Mouse (Mus musculus): ENCODE results near the gene Ptpru. TPM values are rescaled to one million over a fixed set of nuclear protein-coding genes. Genes with fewer than 3 reads are reported as not detected.

Gene Ptpru
- polyA plus RNA-seq, 1 experiment from 2014 or later: 3.1 TPM

DNA sequence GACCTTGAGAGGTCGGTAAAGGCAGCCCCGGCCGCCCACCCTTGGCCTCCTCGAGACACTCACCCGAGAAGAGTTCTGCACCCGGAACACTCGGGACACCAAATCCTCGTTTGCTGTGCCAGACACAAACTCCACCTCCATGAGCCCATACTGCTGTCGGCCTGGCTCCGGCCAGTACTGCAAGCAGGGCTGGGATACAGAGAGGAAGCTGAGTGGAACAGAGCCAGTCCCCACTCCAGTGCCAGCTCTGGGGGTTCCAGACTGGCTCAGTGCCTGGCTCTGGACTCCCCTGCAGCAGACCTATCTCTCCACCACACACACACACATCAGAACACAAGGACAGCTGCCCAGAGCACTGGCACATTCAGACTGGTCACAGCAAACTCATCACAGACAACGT lies 66.7 kb downstream of the Ptpru start:
- Histone ChIP-seq H3K4me3 (ENCODE audit: low read depth, low read length) (no peak overlapping the region), H3K27me3 (ENCODE audit: control insufficient read depth, insufficient read depth, low read length) (no peaks in the 10 kb centered on the region), H3K4me1 (replicated peaks; ENCODE audit: control insufficient read depth, insufficient read depth) (no peaks in the 10 kb centered on the region), H3K9me3 (ENCODE audit: control insufficient read depth, low read length) (no peaks in the 10 kb centered on the region), H3K4me2 (replicated peaks; ENCODE audit: low read depth) (no peak overlapping the region), H3K27ac (replicated peaks) (no peak overlapping the region), H3K36me3 (ENCODE audit: control insufficient read depth, insufficient read depth, low read length) (no peaks in the 10 kb centered on the region), H3K9ac (ENCODE audit: low read length) (no peak overlapping the region)
- DNase-seq (ENCODE audit: low spot score) (no peak), ATAC-seq (ENCODE audit: low FRiP score, low TSS enrichment) (0 out of 2 replicates have a peak, but pooled peaks have one; percentile 34)
- WGBS: 55% methylated on average over 11 of the region's 11 CpGs
- TF ChIP-seq EP300 (optimal IDR thresholded peaks at IDR 0.05) (no peak), CTCF (IDR thresholded peaks at IDR 0.05; ENCODE audit: low read depth) (no peak)

DNA sequence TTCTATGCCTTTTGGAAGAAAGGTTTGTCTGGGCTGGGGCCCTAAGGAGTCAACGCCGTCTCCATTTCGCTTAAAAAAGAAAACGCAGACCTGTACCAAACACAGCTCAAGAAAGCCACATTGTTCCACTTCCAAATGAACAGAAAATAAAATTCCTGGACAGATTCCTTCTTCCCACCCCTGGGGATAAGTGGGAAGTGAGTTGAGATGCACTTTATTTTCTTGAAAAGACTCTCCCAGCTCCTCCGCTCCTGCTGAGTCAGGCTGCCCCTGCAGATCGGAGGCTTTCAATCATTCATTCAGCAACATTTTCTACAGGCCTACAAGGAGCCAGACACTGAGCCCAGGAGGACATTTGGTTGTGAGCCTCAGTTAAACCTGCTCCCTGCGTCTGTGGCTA lies 74.2 kb downstream of the Ptpru start:
- H3K4me2 ChIP-seq (replicated peaks; ENCODE audit: low read depth): no peak overlapping the region
- no peak for ATAC-seq (ENCODE audit: low FRiP score, low TSS enrichment)
- no peaks in the 10 kb centered on the region for H3K9me3 ChIP-seq (ENCODE audit: control insufficient read depth, low read length)
- no peaks in the 10 kb centered on the region for H3K36me3 ChIP-seq (ENCODE audit: control insufficient read depth, insufficient read depth, low read length)
- H3K4me3 ChIP-seq (ENCODE audit: low read depth, low read length): no peak overlapping the region
- DNase-seq (ENCODE audit: low spot score): no peak
- H3K4me1 ChIP-seq (replicated peaks; ENCODE audit: control insufficient read depth, insufficient read depth): no peaks in the 10 kb centered on the region
- no peak overlapping the region for H3K27ac ChIP-seq (replicated peaks)
- no peaks in the 10 kb centered on the region for H3K27me3 ChIP-seq (ENCODE audit: control insufficient read depth, insufficient read depth, low read length)
- no peak overlapping the region for H3K9ac ChIP-seq (ENCODE audit: low read length)
- TF ChIP-seq EP300 (optimal IDR thresholded peaks at IDR 0.05) (no peak), CTCF (IDR thresholded peaks at IDR 0.05; ENCODE audit: low read depth) (no peak)
- 88% methylated on average over 7 of the region's 7 CpGs for WGBS

- 63% methylated on average over 3 of the region's 3 CpGs for WGBS
- no peaks in the 10 kb centered on the region for H3K27me3 ChIP-seq (ENCODE audit: control insufficient read depth, insufficient read depth, low read length)
- H3K9ac ChIP-seq (ENCODE audit: low read length): no peak overlapping the region
- H3K4me2 ChIP-seq (replicated peaks; ENCODE audit: low read depth): no peak overlapping the region
- no peaks in the 10 kb centered on the region for H3K36me3 ChIP-seq (ENCODE audit: control insufficient read depth, insufficient read depth, low read length)
- no peak for DNase-seq (ENCODE audit: low spot score)
- H3K4me3 ChIP-seq (ENCODE audit: low read depth, low read length): no peak overlapping the region
- no peak for ATAC-seq (ENCODE audit: low FRiP score, low TSS enrichment)
- no peaks in the 10 kb centered on the region for H3K4me1 ChIP-seq (replicated peaks; ENCODE audit: control insufficient read depth, insufficient read depth)
- no peak overlapping the region for H3K27ac ChIP-seq (replicated peaks)
- no peak for TF ChIP-seq EP300 (optimal IDR thresholded peaks at IDR 0.05)
- peak; percentile 46 for TF ChIP-seq CTCF (IDR thresholded peaks at IDR 0.05; ENCODE audit: low read depth)
- no peaks in the 10 kb centered on the region for H3K9me3 ChIP-seq (ENCODE audit: control insufficient read depth, low read length)
These were observed 74.6 kb downstream of the Ptpru start for GRCm38 (mm10) chr4:131763479-131763878.

DNA sequence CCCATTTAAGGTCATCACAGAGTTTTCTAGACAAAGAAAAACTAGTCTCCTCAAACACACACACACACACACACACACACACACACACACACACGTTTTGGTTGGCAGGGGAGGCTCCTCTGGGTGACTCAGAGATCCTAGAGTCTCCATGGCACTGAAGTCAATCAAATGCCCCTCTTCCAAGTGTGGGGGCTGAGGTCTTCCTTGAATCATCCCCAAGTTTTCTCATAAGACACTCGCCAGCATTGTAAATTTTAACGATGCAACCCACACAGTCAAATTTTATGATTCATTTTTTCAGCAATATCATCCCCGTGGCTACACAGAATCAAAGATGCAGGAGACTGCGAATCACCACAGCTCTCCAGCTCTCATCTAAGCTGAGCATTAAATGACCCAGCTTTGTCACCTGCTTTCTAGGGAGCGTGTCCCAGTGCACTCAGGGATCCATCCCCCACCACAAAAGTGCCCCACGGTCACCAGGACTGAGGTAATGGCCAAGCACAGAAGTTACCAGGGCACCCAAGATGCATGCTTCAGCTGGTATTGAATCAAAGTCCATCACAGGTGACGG lies 75.8 kb downstream of the Ptpru start:
- ATAC-seq (ENCODE audit: low FRiP score, low TSS enrichment) (no peak), DNase-seq (ENCODE audit: low spot score) (no peak)
- no peak overlapping the region for H3K27ac ChIP-seq (replicated peaks)
- 77% methylated on average over 8 of the region's 8 CpGs for WGBS
- H3K27me3 ChIP-seq (ENCODE audit: control insufficient read depth, insufficient read depth, low read length): no peaks in the 10 kb centered on the region
- H3K9me3 ChIP-seq (ENCODE audit: control insufficient read depth, low read length): no peaks in the 10 kb centered on the region
- H3K4me1 ChIP-seq (replicated peaks; ENCODE audit: control insufficient read depth, insufficient read depth): no peaks in the 10 kb centered on the region
- H3K36me3 ChIP-seq (ENCODE audit: control insufficient read depth, insufficient read depth, low read length): no peaks in the 10 kb centered on the region
- no peak overlapping the region for H3K4me3 ChIP-seq (ENCODE audit: low read depth, low read length)
- no peak overlapping the region for H3K9ac ChIP-seq (ENCODE audit: low read length)
- no peak for TF ChIP-seq CTCF (IDR thresholded peaks at IDR 0.05; ENCODE audit: low read depth)
- TF ChIP-seq EP300 (optimal IDR thresholded peaks at IDR 0.05): no peak
- no peak overlapping the region for H3K4me2 ChIP-seq (replicated peaks; ENCODE audit: low read depth)

DNA sequence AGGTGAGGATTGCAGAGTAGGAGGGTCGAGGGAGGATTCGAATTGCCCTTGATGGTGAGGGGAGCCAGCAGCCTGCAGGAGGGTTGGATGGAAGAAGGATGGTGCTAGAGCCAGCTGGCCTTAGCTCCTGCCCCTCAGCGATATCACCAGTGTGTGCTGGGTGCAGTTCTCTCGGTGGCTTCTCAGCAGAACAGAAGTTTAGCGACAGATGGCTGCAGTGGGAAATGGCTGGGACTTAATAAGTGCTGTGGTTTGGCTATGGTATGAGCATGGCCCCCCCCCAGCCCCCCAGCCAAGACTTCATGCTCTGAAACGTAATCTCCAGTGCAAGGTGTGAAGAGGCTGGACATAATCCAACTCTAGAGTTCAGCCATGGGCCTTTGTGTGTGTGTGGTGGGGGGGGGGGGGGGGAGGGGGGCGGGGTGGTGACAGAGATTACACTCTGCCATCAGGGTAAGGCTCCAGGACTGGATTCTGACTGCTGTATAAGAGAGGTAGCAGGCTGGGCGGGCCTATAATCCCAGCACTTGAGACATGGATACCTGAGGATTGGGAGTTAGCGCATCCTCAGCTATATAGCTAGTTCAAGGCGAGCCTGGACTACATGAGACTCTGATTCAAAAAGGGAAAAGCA lies 85.8 kb downstream of the Ptpru start:
- no peaks in the 10 kb centered on the region for H3K9me3 ChIP-seq (ENCODE audit: control insufficient read depth, low read length)
- TF ChIP-seq EP300 (optimal IDR thresholded peaks at IDR 0.05): no peak
- no peak for TF ChIP-seq CTCF (IDR thresholded peaks at IDR 0.05; ENCODE audit: low read depth)
- no peak overlapping the region for H3K27ac ChIP-seq (replicated peaks)
- H3K4me1 ChIP-seq (replicated peaks; ENCODE audit: control insufficient read depth, insufficient read depth): no peaks in the 10 kb centered on the region
- 51% methylated on average over 10 of the region's 10 CpGs for WGBS
- H3K4me3 ChIP-seq (ENCODE audit: low read depth, low read length): no peak overlapping the region
- H3K9ac ChIP-seq (ENCODE audit: low read length): no peak overlapping the region
- no peaks in the 10 kb centered on the region for H3K36me3 ChIP-seq (ENCODE audit: control insufficient read depth, insufficient read depth, low read length)
- no peaks in the 10 kb centered on the region for H3K27me3 ChIP-seq (ENCODE audit: control insufficient read depth, insufficient read depth, low read length)
- ATAC-seq (ENCODE audit: low FRiP score, low TSS enrichment): no peak
- no peak overlapping the region for H3K4me2 ChIP-seq (replicated peaks; ENCODE audit: low read depth)
- no peak for DNase-seq (ENCODE audit: low spot score)

DNA sequence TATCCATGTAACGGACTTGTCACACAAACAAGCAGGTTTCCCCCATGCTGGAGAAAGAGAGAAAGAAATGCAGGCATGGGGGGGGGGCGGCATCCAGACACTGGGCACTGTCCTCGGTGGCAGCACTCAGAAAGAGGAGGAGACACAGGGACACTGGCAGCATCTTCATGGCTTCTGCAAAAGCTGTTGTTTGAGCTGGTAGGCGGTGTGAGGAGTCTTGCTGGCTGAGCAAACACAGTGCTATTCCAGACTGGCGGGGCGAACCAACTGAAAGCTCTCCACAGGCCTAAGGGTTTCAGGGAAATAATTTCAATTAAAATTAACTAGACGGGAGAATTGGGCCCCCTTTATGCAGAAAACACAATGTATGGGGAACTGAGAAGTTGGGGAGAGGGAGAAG lies 86.5 kb downstream of the Ptpru start:
- H3K9ac ChIP-seq (ENCODE audit: low read length): no peak overlapping the region
- H3K9me3 ChIP-seq (ENCODE audit: control insufficient read depth, low read length): no peaks in the 10 kb centered on the region
- H3K27ac ChIP-seq (replicated peaks): no peak overlapping the region
- no peak for DNase-seq (ENCODE audit: low spot score)
- no peaks in the 10 kb centered on the region for H3K27me3 ChIP-seq (ENCODE audit: control insufficient read depth, insufficient read depth, low read length)
- no peaks in the 10 kb centered on the region for H3K36me3 ChIP-seq (ENCODE audit: control insufficient read depth, insufficient read depth, low read length)
- WGBS: 64% methylated on average over 7 of the region's 7 CpGs
- H3K4me1 ChIP-seq (replicated peaks; ENCODE audit: control insufficient read depth, insufficient read depth): no peaks in the 10 kb centered on the region
- no peak overlapping the region for H3K4me3 ChIP-seq (ENCODE audit: low read depth, low read length)
- no peak for ATAC-seq (ENCODE audit: low FRiP score, low TSS enrichment)
- no peak overlapping the region for H3K4me2 ChIP-seq (replicated peaks; ENCODE audit: low read depth)
- TF ChIP-seq EP300 (optimal IDR thresholded peaks at IDR 0.05) (no peak), CTCF (IDR thresholded peaks at IDR 0.05; ENCODE audit: low read depth) (no peak)

Measured in stomach, postnatal 0 days (tissue).